Mouse (Mus musculus) adrenal gland, postnatal 25 days (tissue): Measurements from ENCODE around the gene Wdr34. TPM values are rescaled to one million over a fixed set of nuclear protein-coding genes. Genes with fewer than 3 reads are reported as not detected.
"Not testable (repeated sequence)": the region's sequence is repeated elsewhere in the genome, so short reads cannot be mapped to it uniquely, and the experiment has no call there.

Experiments used
- DNase-seq: peaks from one replicate; pipeline ENCODE4 v3.0.0; 2021; ENCODE audit warnings: mixed read lengths
- total RNA-seq: library from RNA; stranded (reverse); gene quantifications from 2 replicates; pipeline ENCODE4 v1.2.3, GENCODE M21; 2021

Wdr34 gene
- total RNA-seq, 1 experiment from 2014 or later: 26.6 TPM

- peak; percentile 98 for DNase-seq
These were observed 17.6 kb upstream of the Wdr34 start for GRCm38 (mm10) chr2:30066046-30066901.

GRCm38 (mm10) chr2:30064298-30064697 is 15.6 kb upstream of the Wdr34 start:
- no peak for DNase-seq

- no peak for DNase-seq
These were observed 15.1 kb upstream of the Wdr34 start for GRCm38 (mm10) chr2:30063791-30064190.

- DNase-seq: peak; percentile 52
These were observed 14.6 kb upstream of the Wdr34 start for GRCm38 (mm10) chr2:30063235-30063634.

- peak; percentile 56 for DNase-seq
These were observed 13.8 kb upstream of the Wdr34 start for GRCm38 (mm10) chr2:30062249-30063093.

- peak; percentile 57 for DNase-seq
These were observed 12.8 kb upstream of the Wdr34 start for GRCm38 (mm10) chr2:30061215-30062166.

- no peak for DNase-seq
These were observed 9.7 kb upstream of the Wdr34 start for GRCm38 (mm10) chr2:30058418-30058817.

- peak; percentile 57 for DNase-seq
These were observed 8.7 kb upstream of the Wdr34 start, which contains the start of gene Set for GRCm38 (mm10) chr2:30057223-30057904. Gene Set, plus strand, starts transcription at chr2:30057378.

- DNase-seq: no peak
These were observed 8.1 kb upstream of the Wdr34 start for GRCm38 (mm10) chr2:30056736-30057135.

- not testable (repeated sequence) for DNase-seq
These were observed 6.6 kb upstream of the Wdr34 start for GRCm38 (mm10) chr2:30055310-30055709.

- DNase-seq: no peak
These were observed 3.5 kb upstream of the Wdr34 start for GRCm38 (mm10) chr2:30051992-30052761.

- no peak for DNase-seq
These were observed 1.1 kb upstream of the Wdr34 start for GRCm38 (mm10) chr2:30049831-30050230.

GRCm38 (mm10) chr2:30048101-30048501 is 580 bp downstream of the Wdr34 start:
- no peak for DNase-seq

- DNase-seq: no peak
These were observed 1.6 kb downstream of the Wdr34 start for GRCm38 (mm10) chr2:30047127-30047526.

- DNase-seq: no peak
These were observed 4.1 kb downstream of the Wdr34 start for GRCm38 (mm10) chr2:30044550-30044949.

GRCm38 (mm10) chr2:30042445-30042844 is 6.2 kb downstream of the Wdr34 start:
- DNase-seq: peak; percentile 88

GRCm38 (mm10) chr2:30039687-30040086 is 9.0 kb downstream of the Wdr34 start:
- no peak for DNase-seq

- no peak for DNase-seq
These were observed 10.3 kb downstream of the Wdr34 start for GRCm38 (mm10) chr2:30038370-30038769.

GRCm38 (mm10) chr2:30037762-30038161 is 10.9 kb downstream of the Wdr34 start:
- DNase-seq: no peak

- no peak for DNase-seq
These were observed 15.7 kb downstream of the Wdr34 start for GRCm38 (mm10) chr2:30032957-30033356.
